Mouse (Mus musculus): ENCODE results near the gene Csdc2. TPM values are rescaled to one million over a fixed set of nuclear protein-coding genes. Genes with fewer than 3 reads are reported as not detected.

Gene Csdc2
- 51.3 and 65.8 TPM in 2 replicates for polyA plus RNA-seq (2021; fragmentation: Nextera tagmentation)
- long read RNA-seq, experiment 1, transcript Csdc2-201 (4 exons, 2,490 nt): major isoform, 54 of 70 reads
- long read RNA-seq, experiment 1, partial matches to known transcripts: 0 of 70 reads
- long read RNA-seq, experiment 1, other reads (novel, unspliced or antisense): 16 of 70 reads
- long read RNA-seq, experiment 2, transcript Csdc2-201 (4 exons, 2,490 nt): major isoform, 472 of 540 reads
- long read RNA-seq, experiment 2, partial matches to known transcripts: 21 of 540 reads
- long read RNA-seq, experiment 2, other reads (novel, unspliced or antisense): 46 of 540 reads

DNA sequence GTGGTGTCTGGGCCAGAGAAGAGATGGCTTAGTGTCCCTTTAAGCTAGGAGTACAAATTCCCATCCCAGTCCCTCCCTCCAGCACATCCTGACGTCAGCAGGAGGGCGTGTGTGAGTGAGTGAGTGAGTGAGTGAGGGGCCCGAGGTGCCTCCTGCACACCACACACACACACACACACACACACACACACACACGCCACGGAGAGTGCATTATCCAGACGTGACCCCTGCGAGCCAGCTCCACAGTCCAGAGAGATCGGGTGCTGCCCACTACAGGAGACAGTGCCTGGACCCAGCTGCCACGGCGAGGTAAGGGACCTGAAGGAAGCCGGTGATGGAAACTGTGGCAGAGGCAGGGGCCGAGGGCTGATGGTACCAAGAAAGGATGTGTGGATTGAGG, at the start of gene Csdc2:
TSS of gene Csdc2 (plus strand) at position 81 of the 400 bp plus-strand sequence.

DNA sequence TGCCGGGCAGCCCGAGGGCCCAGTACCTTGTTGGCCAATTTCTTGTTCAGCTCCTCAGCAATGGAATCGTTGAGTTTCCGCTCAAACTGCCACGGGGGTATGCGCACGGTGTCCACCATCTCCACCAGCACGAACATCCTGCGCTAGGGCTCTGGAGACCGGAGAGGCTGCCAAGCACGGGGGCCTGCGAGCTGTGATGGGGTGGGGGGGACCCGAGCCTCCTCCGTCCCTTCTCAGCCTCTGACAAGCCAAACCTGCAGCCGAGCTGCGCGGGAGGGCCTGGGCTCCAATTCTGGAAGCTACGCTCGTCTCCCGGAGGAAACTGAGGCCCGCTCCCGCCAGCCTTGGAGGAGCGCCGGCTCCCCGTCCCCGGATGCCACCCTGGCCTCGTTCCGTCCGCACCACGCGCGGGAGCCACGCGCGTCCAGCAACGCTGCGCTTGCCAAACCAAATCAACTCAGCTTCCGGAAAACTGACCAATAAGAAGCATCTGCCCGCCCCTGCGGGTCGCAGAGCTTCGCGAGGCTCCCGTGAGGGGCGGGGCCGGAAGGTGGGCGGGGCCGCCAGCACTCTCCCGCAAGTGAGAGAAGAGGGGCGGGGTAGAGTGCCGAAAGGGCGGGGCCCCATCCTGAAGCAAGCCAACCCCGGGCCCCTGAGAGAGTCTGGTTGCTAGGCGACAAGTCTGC, 10.7 kb upstream of the Csdc2 start, which contains the start of gene Polr3h:
TSS of gene Polr3h (minus strand) at position 481 of the 686 bp plus-strand sequence.

DNA sequence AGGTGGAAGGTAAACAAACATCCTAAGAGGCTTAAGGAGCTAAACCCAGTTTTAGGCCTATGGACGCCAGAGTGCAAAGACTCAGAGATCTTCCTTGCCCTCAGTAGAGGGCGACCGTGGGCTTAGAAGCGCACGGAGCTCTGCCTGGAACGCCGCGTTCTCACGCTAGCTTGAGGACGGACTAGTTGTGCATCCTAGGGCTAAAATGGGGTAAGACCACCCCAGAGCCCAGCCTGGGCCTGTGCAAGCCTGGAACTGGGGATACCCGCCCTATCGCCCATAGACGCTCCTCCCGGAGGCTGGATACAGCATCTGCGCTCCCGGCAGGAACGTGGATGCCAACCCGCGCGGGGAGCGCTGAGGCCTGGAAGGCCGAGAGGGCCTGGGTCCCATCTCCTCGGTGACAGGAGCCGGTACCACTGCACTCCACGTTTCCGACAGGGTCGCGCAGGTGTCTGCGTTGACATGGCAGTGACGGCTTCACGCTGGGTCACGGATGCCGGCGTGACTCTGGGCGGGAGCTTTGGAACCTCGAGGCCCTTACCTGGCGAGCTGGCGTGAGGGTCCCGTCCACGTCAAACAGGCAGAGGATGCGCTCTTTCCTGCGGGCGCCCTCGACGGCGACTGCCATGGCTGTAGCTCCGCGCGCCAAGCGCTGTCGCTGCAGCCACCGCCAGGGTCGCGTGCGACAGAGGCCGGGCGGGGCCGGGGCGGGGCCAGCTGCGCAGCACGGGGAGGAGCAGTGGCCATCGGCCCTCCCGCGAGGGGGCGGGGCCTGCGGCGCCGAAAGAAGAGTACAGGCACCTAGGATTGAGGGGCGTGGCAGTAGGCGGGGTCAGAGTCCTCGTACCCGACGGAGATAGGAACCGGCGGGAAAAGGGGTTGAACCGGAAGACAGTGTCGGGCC, 23.9 kb downstream of the Csdc2 start, which contains the start of gene Pmm1:
TSS of gene Pmm1 (minus strand) at position 760 of the 907 bp plus-strand sequence.

DNA sequence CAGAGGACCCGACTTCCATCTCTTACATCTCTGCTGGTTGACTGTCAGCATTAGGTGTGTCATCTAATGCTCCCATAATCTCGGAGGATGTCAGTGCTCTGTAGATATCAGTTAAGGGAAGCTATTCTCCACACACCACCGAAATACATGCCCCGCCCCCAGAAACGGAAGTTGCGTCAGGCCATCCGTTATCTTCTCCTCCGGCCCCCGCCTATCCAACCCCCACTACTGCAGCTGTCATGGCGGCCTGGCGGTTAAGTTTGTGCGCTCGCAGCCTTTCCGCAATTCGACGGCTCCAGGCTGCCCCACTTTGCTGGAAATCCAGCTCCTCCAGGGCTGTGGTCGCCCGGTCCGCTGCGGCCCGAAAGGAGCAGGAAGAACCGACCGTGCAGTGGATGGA, 43.8 kb downstream of the Csdc2 start, which contains the start of gene 1700029P11Rik:
TSS of gene 1700029P11Rik (plus strand) at position 220 of the 400 bp plus-strand sequence.

DNA sequence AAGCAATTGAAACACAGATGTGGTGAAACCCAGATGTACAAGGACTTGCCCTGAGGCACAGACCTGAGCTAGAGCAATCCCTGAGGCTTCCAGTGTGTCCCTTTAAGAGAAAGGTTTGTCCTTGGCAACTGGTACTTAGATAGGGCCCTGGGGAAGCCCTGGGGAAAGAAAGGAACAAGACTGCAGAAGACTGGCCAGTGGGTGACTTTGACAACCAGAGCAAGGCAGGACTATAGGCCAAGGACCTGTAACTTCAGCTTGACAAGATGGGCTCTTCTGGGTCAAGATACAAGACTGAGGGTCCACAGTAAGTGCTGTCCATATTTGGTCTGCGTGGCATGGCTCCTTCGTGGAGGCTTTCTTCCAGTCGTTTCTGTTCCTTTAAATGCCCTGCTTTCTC, 51.1 kb downstream of the Csdc2 start, which contains the start of gene Xrcc6:
TSS of gene Xrcc6 (plus strand) at position 190 of the 400 bp plus-strand sequence.

Other genes with a start within 250 kb of the Csdc2 start
- gene Chadl, start 239.5 kb upstream of the Csdc2 start, polyA plus RNA-seq (2021; fragmentation: Nextera tagmentation): 14.2 and 17.1 TPM in 2 replicates
- 66.1 and 72.8 TPM in 2 replicates for gene Zc3h7b, start 191.7 kb upstream of the Csdc2 start, polyA plus RNA-seq (2021; fragmentation: Nextera tagmentation)
- 101 and 108 TPM in 2 replicates for gene Rangap1, start 191.2 kb upstream of the Csdc2 start, polyA plus RNA-seq (2021; fragmentation: Nextera tagmentation)
- gene Tef, start 134.3 kb upstream of the Csdc2 start, polyA plus RNA-seq (2021; fragmentation: Nextera tagmentation): 34.4 and 35.0 TPM in 2 replicates
- gene Tob2, start 78.0 kb upstream of the Csdc2 start, polyA plus RNA-seq (2021; fragmentation: Nextera tagmentation): 6.9 and 7.7 TPM in 2 replicates
- 58.8 and 68.0 TPM in 2 replicates for gene Phf5a, start 64.8 kb upstream of the Csdc2 start, polyA plus RNA-seq (2021; fragmentation: Nextera tagmentation)
- 353 and 383 TPM in 2 replicates for gene Aco2, start 64.5 kb upstream of the Csdc2 start, polyA plus RNA-seq (2021; fragmentation: Nextera tagmentation)
- gene Polr3h, start 10.5 kb upstream of the Csdc2 start, polyA plus RNA-seq (2021; fragmentation: Nextera tagmentation): 209 and 219 TPM in 2 replicates
- gene Pmm1, start 24.2 kb downstream of the Csdc2 start, polyA plus RNA-seq (2021; fragmentation: Nextera tagmentation): 541 and 606 TPM in 2 replicates
- not detected in 2 replicates for gene 1700029P11Rik, start 43.8 kb downstream of the Csdc2 start, polyA plus RNA-seq (2021; fragmentation: Nextera tagmentation)
- 15.6 and 17.5 TPM in 2 replicates for gene Xrcc6, start 51.1 kb downstream of the Csdc2 start, polyA plus RNA-seq (2021; fragmentation: Nextera tagmentation)
- 47.9 and 57.1 TPM in 2 replicates for gene Desi1, start 97.1 kb downstream of the Csdc2 start, polyA plus RNA-seq (2021; fragmentation: Nextera tagmentation)
- gene Snu13, start 110.8 kb downstream of the Csdc2 start, polyA plus RNA-seq (2021; fragmentation: Nextera tagmentation): 239 and 241 TPM in 2 replicates
- gene 4930407I10Rik, start 122.4 kb downstream of the Csdc2 start, polyA plus RNA-seq (2021; fragmentation: Nextera tagmentation): not detected in 2 replicates
- gene Mei1, start 133.2 kb downstream of the Csdc2 start, polyA plus RNA-seq (2021; fragmentation: Nextera tagmentation): 0.20 and 0.46 TPM in 2 replicates
- 5.4 and 5.5 TPM in 2 replicates for gene Ccdc134, start 191.2 kb downstream of the Csdc2 start, polyA plus RNA-seq (2021; fragmentation: Nextera tagmentation)
- 50.4 and 52.5 TPM in 2 replicates for gene Srebf2, start 210.4 kb downstream of the Csdc2 start, polyA plus RNA-seq (2021; fragmentation: Nextera tagmentation)